Mouse (Mus musculus): Measurements from ENCODE around the gene Rnf11.

DNA sequence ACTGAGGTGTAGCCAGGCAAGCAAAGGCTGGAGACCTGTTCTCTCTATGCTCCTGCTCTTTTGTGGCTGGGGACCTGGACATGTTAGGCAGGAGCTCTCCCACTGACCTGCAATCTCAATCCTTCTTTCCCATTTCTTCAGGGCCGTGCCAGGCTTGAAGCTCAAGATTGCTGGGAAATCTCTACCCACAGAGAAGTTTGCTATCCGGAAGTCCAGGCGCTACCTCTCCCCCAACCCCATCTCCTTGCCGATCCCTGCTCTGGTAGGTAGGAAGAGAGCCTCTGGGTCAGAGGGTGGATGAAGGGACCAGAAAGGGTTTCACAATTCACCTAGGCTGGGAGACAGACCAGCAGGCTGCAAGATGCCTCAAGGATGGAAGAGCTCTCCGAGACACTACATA is 44.1 kb downstream of the Rnf11 start:
- TF ChIP-seq CTCF (IDR thresholded peaks at IDR 0.05), result no peak
- no peak for TF ChIP-seq EP300 (IDR thresholded peaks at IDR 0.05)
